Mouse (Mus musculus) T-cell, adult 2 months (primary cell): Measurements from ENCODE around the gene 4933405O20Rik.

ENCODE experiments used
- DNase-seq: peaks from one replicate; pipeline ENCODE4 v3.0.0; 2022; ENCODE audit warnings: low spot score

4933405O20Rik gene

DNA sequence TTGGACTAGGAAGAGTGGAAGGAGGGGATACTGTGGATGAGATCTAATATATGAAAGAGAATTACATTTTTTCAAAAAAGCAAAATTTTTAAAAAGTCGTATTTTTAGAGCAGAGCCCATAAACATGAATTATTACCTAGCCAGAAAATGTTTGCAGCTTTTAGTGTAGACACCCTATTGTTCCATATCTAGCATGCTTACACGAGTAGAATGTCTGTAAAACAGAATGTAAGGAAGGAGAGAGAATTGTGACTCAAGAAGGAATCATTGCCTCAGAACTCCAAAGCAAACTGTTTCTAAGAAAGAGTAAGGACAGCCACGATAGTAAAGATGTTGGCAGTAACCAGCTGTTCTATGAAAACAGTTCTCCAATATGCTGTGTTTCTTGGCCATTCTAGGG is at the start of gene 4933405O20Rik:
Gene 4933405O20Rik, plus strand, starts transcription at position 301 of the 400 bp plus-strand sequence.
- no peak for DNase-seq

- DNase-seq: no peak
Observed at GRCm38 (mm10) chr7:50549572-50549971, 49.4 kb upstream of the 4933405O20Rik start.

GRCm38 (mm10) chr7:50551426-50551825 is 47.6 kb upstream of the 4933405O20Rik start:
- no peak for DNase-seq

- no peak for DNase-seq
Observed at GRCm38 (mm10) chr7:50562708-50563107, 36.3 kb upstream of the 4933405O20Rik start.

DNA sequence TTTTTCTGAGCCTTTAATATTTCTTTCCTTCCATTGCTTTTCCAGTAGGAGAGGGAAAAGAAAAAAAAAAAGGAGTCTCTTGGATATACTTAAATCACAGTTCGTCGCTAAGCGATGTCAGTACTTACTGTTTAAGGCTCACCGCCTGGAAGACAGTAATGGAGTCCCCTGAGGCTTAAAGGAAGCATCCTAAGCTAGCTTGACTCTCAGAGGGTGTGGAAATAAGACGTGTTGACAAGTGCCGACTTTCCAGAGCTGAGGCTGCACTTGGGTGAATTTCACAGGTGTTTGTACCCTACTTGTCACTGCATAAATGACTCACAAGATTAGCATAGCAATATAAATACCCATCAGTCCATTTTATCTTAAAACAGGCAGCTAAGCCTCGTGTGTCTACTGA is 25.1 kb upstream of the 4933405O20Rik start:
- no peak for DNase-seq

DNA sequence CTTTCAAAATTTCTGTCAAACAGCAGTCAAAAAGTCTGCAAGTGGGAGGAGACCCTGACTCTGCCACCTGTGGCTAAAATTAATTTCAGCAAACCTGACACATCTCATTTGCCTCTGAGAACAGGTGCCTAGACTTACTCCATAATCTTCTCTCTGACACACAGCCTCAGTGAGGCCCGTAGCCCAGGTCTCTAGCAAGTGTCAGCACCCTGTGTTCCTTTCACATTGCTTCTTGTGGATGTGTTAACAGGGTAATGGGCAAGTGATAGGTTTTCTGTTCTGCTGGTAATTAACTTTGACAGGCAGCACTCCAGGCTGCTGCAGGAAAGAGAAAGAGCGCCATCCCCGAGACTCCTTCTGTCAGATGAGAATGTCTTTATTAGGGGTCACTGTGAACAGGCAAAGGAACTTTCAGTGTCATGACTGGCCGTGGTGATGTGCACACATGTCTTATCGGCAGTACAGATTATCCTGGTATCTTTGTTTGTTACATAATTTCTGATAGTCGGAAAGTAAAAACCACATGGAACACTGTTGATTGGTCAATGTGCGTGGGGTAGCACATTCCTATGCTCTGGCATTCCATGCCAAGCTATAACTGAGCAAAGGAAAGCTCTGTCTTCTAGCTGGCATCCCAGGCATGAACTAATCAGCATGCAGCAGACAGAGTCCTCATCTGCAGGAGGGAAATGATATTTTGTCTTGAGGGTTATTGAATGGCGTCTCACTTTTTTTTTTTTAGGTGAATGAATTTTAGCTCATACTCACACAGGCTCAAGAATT is 10.2 kb upstream of the 4933405O20Rik start:
- no peak for DNase-seq

DNA sequence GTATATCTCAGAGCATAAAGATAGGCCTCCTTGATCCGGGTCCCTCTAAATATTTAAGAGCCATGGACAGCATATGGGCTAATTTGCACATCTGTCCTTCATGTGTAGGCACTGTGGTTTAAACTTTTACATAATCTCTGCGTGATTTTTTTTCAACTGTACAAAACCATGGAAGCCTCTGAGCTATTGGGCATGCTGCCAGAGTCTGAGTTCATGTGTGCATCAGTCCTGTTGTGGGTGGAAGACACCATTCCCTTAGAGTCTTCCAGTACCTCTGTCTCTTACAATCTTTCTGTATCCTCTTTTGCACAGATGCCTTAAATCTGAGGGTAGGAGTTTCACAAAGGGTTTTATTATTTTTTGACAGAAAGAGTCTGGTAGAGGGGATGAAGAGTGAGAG is 15.1 kb downstream of the 4933405O20Rik start:
- DNase-seq: no peak

- no peak for DNase-seq
Observed at GRCm38 (mm10) chr7:50629186-50629585, 30.2 kb downstream of the 4933405O20Rik start.

DNA sequence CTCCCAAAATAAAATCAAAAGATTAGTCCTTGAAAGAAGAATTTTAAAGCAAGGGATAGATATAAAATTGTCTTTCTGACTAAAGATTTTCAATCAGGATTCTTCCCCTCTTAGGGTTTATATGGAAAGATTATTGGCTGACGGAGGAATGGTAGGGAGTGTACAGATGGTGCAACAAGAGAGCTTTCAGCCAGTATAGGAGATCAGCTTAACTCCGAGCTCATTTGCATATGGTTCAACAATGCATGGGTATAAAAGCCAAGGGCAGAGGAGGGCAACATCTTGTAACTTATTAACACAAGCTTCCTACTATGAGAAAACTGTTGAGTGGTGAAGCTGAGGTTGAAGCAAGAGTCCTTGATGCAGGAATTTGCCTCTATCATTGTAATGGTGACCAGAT is 34.2 kb downstream of the 4933405O20Rik start:
- no peak for DNase-seq
